Mouse (Mus musculus) myocyte (in vitro differentiated cells): Measurements from ENCODE around the gene Tmem167b. TPM values are rescaled to one million over a fixed set of nuclear protein-coding genes. Genes with fewer than 3 reads are reported as not detected.

Experiments
- H3K27me3 ChIP-seq: one replicate; pipeline ENCODE4 v1.6.1; 2011; ENCODE audit not compliant: control insufficient read depth, insufficient read depth, insufficient read length
- H3K36me3 ChIP-seq: one replicate; pipeline ENCODE4 v1.6.1; 2011; ENCODE audit not compliant: control insufficient read depth, insufficient read depth
- H3K4me2 ChIP-seq: one replicate; pipeline ENCODE4 v1.6.1; 2011; ENCODE audit warnings: low read depth, control low read depth
- H3K4me3 ChIP-seq: one replicate; pipeline ENCODE4 v1.5.1; 2011; ENCODE audit warnings: mild to moderate bottlenecking, control low read depth, moderate library complexity
- H3K79me2 ChIP-seq: one replicate; pipeline ENCODE4 v1.6.1; 2011; ENCODE audit not compliant: control insufficient read depth, insufficient read depth
- H3ac ChIP-seq: one replicate; pipeline ENCODE4 v1.6.1; 2011; ENCODE audit not compliant: control insufficient read depth, insufficient read length
- CEBPB ChIP-seq: IDR thresholded peaks from 2 replicates; pipeline ENCODE4 v1.6.1; 2011; ENCODE audit warnings: mild to moderate bottlenecking, moderate library complexity; ENCODE audit not compliant: poor library complexity, insufficient read depth, severe bottlenecking
- E2F4 ChIP-seq: IDR thresholded peaks from one replicate; pipeline ENCODE4 v1.6.1; 2011; ENCODE audit warnings: mild to moderate bottlenecking, control low read depth, moderate library complexity; ENCODE audit not compliant: insufficient read depth
- MAX ChIP-seq: IDR thresholded peaks from one replicate; pipeline ENCODE4 v1.6.1; 2011; ENCODE audit warnings: low read depth, mild to moderate bottlenecking, control low read depth
- MYOD1 ChIP-seq, 3 experiments: IDR thresholded peaks; one replicate each; pipeline ENCODE4 v1.6.1; 2011; ENCODE audit warnings: control low read depth in 2 of 3, low read depth in 2 of 3, mild to moderate bottlenecking in 2 of 3, moderate library complexity in 1 of 3; ENCODE audit not compliant: insufficient read length in 2 of 3, control insufficient read depth in 1 of 3
- MYOG ChIP-seq, 3 experiments: IDR thresholded peaks; one replicate each; pipeline ENCODE4 v1.6.1; 2011; ENCODE audit warnings: control low read depth in 2 of 3, low read depth in 2 of 3, mild to moderate bottlenecking in 2 of 3; ENCODE audit not compliant: insufficient read length in 2 of 3, control insufficient read depth in 1 of 3, insufficient read depth in 1 of 3
- POLR2A ChIP-seq: IDR thresholded peaks from one replicate; pipeline ENCODE4 v1.6.1; 2011; ENCODE audit warnings: low read depth, mild to moderate bottlenecking, control low read depth, moderate library complexity; ENCODE audit not compliant: insufficient read length
- POLR2AphosphoS2 ChIP-seq: IDR thresholded peaks from one replicate; pipeline ENCODE4 v1.6.1; 2011; ENCODE audit warnings: low read depth, control low read depth; ENCODE audit not compliant: insufficient read length
- REST ChIP-seq: IDR thresholded peaks from one replicate; pipeline ENCODE4 v1.6.1; 2011; ENCODE audit warnings: mild to moderate bottlenecking, control low read depth, moderate library complexity; ENCODE audit not compliant: insufficient read depth, insufficient read length
- SRF ChIP-seq: IDR thresholded peaks from one replicate; pipeline ENCODE4 v1.6.1; 2011; ENCODE audit warnings: low read depth; ENCODE audit not compliant: control insufficient read depth, insufficient read length
- TCF12 ChIP-seq: IDR thresholded peaks from one replicate; pipeline ENCODE4 v1.6.1; 2011; ENCODE audit warnings: mild to moderate bottlenecking, control low read depth; ENCODE audit not compliant: poor library complexity, insufficient read depth, severe bottlenecking
- TCF3 ChIP-seq: IDR thresholded peaks from one replicate; pipeline ENCODE4 v1.6.1; 2011; ENCODE audit warnings: low read depth, control low read depth; ENCODE audit not compliant: insufficient read length
- USF1 ChIP-seq: IDR thresholded peaks from one replicate; pipeline ENCODE4 v1.6.1; 2011; ENCODE audit warnings: low read depth, mild to moderate bottlenecking, control low read depth, moderate library complexity
- polyA plus RNA-seq: library from polyadenylated mRNA; unstranded; fragments of >200 nt; fragmentation: generic; extraction: Trizol; gene quantifications from one replicate; pipeline ENCODE4 v1.2.1, GENCODE M21; 2012; ENCODE audit warnings: missing spikeins

Tmem167b gene
- polyA plus RNA-seq, 1 experiment = 21.7 TPM

GRCm38 (mm10) chr3:108562777-108563271 lies 558 bp upstream of the Tmem167b start:
- H3K27me3 ChIP-seq = peaks cover 9% of the 10 kb centered on the region
- H3ac ChIP-seq = peak overlapping the region; percentile 22
- peaks cover 13% of the 10 kb centered on the region for H3K79me2 ChIP-seq
- H3K36me3 ChIP-seq = peaks cover 10% of the 10 kb centered on the region
- TF ChIP-seq POLR2A (no peak), MYOG (IDR thresholded peaks at IDR 0.05; ENCODE audit: control insufficient read depth in 1 of 3, insufficient read depth in 1 of 3, insufficient read length in 2 of 3, low read depth in 2 of 3) (no peak), USF1 (no peak), POLR2AphosphoS2 (no peak), SRF (no peak), REST (no peak), TCF3 (no peak)
- peak overlapping the region; percentile 97 for H3K4me2 ChIP-seq
- peak overlapping the region; percentile 46 for H3K4me3 ChIP-seq

GRCm38 (mm10) chr3:108557888-108558287 lies 4.4 kb downstream of the Tmem167b start:
- no peak overlapping the region for H3K4me3 ChIP-seq
- TF ChIP-seq SRF (no peak), MYOG (IDR thresholded peaks at IDR 0.05; ENCODE audit: control insufficient read depth in 1 of 3, insufficient read depth in 1 of 3, insufficient read length in 2 of 3, low read depth in 2 of 3) (no peak), E2F4 (no peak), CEBPB (no peak), TCF3 (no peak), POLR2A (no peak), USF1 (no peak), REST (no peak), TCF12 (no peak)
- no peak overlapping the region for H3K4me2 ChIP-seq
- H3K36me3 ChIP-seq = peaks cover 15% of the 10 kb centered on the region
- no peak overlapping the region for H3ac ChIP-seq
- H3K27me3 ChIP-seq = no peaks in the 10 kb centered on the region
- peaks cover 13% of the 10 kb centered on the region for H3K79me2 ChIP-seq

DNA sequence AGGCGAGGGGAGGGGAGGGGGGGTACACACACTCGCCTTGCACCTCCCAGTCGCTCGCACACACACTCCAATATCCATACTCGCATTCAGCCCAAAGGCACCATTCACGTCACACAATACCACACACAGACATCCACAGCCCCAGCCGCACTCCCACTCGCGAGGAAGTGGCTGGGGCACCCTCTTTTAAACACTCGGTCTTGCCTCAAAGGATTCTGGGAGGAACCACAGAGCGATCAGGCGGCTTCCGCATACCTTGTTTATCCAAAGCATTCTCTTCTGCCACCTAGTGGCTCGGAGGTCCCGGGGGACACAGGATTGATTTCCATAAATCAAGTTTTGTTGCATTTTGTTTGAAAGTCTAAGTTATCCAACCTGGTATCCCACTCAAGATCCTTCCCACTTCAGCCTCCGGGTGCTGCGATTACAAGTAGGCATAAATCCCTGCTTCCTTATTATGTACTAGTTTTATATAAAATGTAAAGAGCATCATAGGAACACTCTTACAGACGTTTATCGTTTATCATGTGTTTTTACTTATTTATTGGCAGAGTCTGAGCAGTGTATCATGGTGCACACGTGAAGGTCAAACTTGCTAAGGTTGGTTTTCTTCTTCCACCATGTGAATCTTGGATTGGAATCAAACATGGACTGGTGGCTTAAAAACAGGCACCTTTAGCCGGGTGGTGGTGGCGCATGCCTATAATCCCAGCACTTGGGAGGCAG lies 7.5 kb downstream of the Tmem167b start:
- Histone ChIP-seq H3ac (peak overlapping the region; percentile 44), H3K4me3 (peak overlapping the region; percentile 43)
- TF ChIP-seq TCF3 = no peak
- peak in 1 of 3 experiments; percentile 21 for TF ChIP-seq MYOG (IDR thresholded peaks at IDR 0.05; ENCODE audit: control insufficient read depth in 1 of 3, insufficient read depth in 1 of 3, insufficient read length in 2 of 3, low read depth in 2 of 3)
- peak; percentile 100 for TF ChIP-seq POLR2AphosphoS2
- TF ChIP-seq SRF = peak; percentile 52
- TF ChIP-seq CEBPB = no peak
- peak; percentile 49 for TF ChIP-seq REST
- peak; percentile 100 for TF ChIP-seq POLR2A

DNA sequence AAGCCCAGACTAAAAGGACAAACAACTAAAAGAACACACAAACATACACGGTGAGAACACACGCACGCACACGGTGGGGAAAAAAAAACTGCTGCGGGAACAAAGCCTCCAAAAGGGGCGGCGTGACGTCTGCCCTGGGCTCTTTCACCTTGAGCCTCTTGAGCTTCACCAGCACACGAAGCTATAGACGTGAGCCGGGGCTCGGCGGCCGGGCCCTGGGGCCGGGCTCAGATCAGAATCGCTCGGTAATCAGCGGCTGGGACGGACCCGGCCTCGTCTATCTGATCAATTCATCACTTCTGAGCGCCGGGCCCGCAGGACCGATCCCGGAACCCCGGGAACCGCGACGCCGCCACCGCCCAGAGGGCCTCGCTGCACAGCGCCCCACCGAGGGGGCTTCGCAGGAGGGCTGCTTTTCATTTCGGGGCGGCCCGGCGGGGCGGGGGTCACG lies 8.1 kb downstream of the Tmem167b start:
- Histone ChIP-seq H3K4me2 (peak overlapping the region; percentile 69), H3ac (peak overlapping the region; percentile 44), H3K27me3 (no peaks in the 10 kb centered on the region), H3K36me3 (peaks cover 15% of the 10 kb centered on the region), H3K4me3 (peak overlapping the region; percentile 43), H3K79me2 (no peaks in the 10 kb centered on the region)
- TF ChIP-seq POLR2A (no peak), MAX (no peak), POLR2AphosphoS2 (no peak), TCF3 (no peak), REST (no peak), MYOD1 (IDR thresholded peaks at IDR 0.05; ENCODE audit: control insufficient read depth in 1 of 3, insufficient read length in 2 of 3, low read depth in 2 of 3) (no peak), CEBPB (no peak), SRF (no peak)

More for the DNA sequence above, 7.5 kb downstream of the Tmem167b start:
- Histone ChIP-seq H3K4me2 (peak overlapping the region; percentile 69), H3K36me3 (peaks cover 15% of the 10 kb centered on the region), H3K79me2 (no peaks in the 10 kb centered on the region), H3K27me3 (no peaks in the 10 kb centered on the region)

DNA sequence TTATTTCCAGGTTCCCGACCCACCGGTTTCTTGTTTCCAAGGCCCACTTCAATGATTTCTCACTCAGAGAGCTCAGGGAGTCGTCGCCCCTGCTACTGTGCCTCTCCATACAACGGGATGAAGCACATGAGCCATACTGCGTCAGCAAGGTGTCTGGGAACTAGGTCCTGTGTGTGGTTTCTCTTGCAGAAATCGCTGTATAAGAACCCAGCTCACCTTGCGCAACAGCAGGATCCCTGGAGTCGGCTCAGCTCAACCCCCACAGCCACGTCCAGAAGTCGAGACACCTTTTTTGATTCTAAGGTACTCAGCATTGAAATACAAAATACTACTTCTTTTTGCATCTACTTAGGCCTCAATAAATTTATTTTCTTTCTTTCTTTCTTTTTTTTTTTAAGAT lies 20.0 kb downstream of the Tmem167b start:
- Histone ChIP-seq H3K27me3 (peaks cover 27% of the 10 kb centered on the region), H3K4me3 (no peak overlapping the region), H3K4me2 (no peak overlapping the region), H3ac (no peak overlapping the region), H3K36me3 (no peaks in the 10 kb centered on the region), H3K79me2 (no peaks in the 10 kb centered on the region)
- TF ChIP-seq POLR2AphosphoS2 (no peak), USF1 (no peak), MYOD1 (IDR thresholded peaks at IDR 0.05; ENCODE audit: control insufficient read depth in 1 of 3, insufficient read length in 2 of 3, low read depth in 2 of 3) (no peak), MYOG (IDR thresholded peaks at IDR 0.05; ENCODE audit: control insufficient read depth in 1 of 3, insufficient read depth in 1 of 3, insufficient read length in 2 of 3, low read depth in 2 of 3) (no peak), MAX (no peak), CEBPB (no peak), E2F4 (no peak)
